Mouse (Mus musculus): ENCODE measurements around the gene Tfb1m. TPM values are rescaled to one million over a fixed set of nuclear protein-coding genes. Genes with fewer than 3 reads are reported as not detected.

Gene Tfb1m
- total and polyA plus RNA-seq, 3 experiments = 1.8 to 36.3 (median 22.6) TPM

GRCm38 (mm10) chr17:3487211-3487610, 70.4 kb downstream of the Tfb1m start:
- no peaks in the 10 kb centered on the region for H3K36me3 ChIP-seq (replicated peaks)
- TF ChIP-seq POLR2AphosphoS5 (IDR thresholded peaks at IDR 0.05; ENCODE audit: insufficient replicate concordance, low read depth, low read length) = no peak
- TF ChIP-seq CTCF (IDR thresholded peaks at IDR 0.05; ENCODE audit: low read depth, low read length) = no peak
- no peak for TF ChIP-seq GATA2 (IDR thresholded peaks at IDR 0.05; ENCODE audit: borderline replicate concordance, low read depth, low read length)
- no peak for TF ChIP-seq TAL1 (conservative IDR thresholded peaks at IDR 0.05; ENCODE audit: low read depth, low read length)
- TF ChIP-seq GATA1 (IDR thresholded peaks at IDR 0.05; ENCODE audit: borderline replicate concordance, low read length) = no peak
- no peaks in the 10 kb centered on the region for H3K9me3 ChIP-seq (replicated peaks)

GRCm38 (mm10) chr17:3485851-3486250, 71.7 kb downstream of the Tfb1m start:
- TF ChIP-seq GATA2 (IDR thresholded peaks at IDR 0.05; ENCODE audit: borderline replicate concordance, low read depth, low read length) = no peak
- TF ChIP-seq TAL1 (conservative IDR thresholded peaks at IDR 0.05; ENCODE audit: low read depth, low read length) = no peak
- TF ChIP-seq CTCF (IDR thresholded peaks at IDR 0.05; ENCODE audit: low read depth, low read length) = no peak
- no peak for TF ChIP-seq GATA1 (IDR thresholded peaks at IDR 0.05; ENCODE audit: borderline replicate concordance, low read length)
- no peak for TF ChIP-seq POLR2AphosphoS5 (IDR thresholded peaks at IDR 0.05; ENCODE audit: insufficient replicate concordance, low read depth, low read length)

More at GRCm38 (mm10) chr17:3487211-3487610, 70.4 kb downstream of the Tfb1m start:
- DNase-seq (ENCODE audit: low spot score) (no peak), ATAC-seq (ENCODE audit: extremely low read depth, insufficient number of reproducible peaks, low FRiP score, poor library complexity, severe bottlenecking) (no peak)
- H3K4me1 ChIP-seq (ENCODE audit: insufficient read depth, low read depth, low read length) = no peaks in the 10 kb centered on the region
- peaks cover 16% of the 10 kb centered on the region for H3K27me3 ChIP-seq (ENCODE audit: insufficient read depth, low read length)
- H3K4me3 ChIP-seq (ENCODE audit: low read depth, low read length) = no peak overlapping the region

GRCm38 (mm10) chr17:3483091-3483490, 74.5 kb downstream of the Tfb1m start:
- Histone ChIP-seq H3K27me3 (ENCODE audit: insufficient read depth, low read length) (peaks cover 7% of the 10 kb centered on the region), H3K9me3 (replicated peaks) (no peaks in the 10 kb centered on the region), H3K4me1 (ENCODE audit: insufficient read depth, low read depth, low read length) (no peaks in the 10 kb centered on the region), H3K36me3 (replicated peaks) (no peaks in the 10 kb centered on the region), H3K4me3 (ENCODE audit: low read depth, low read length) (no peak overlapping the region)
- DNase-seq (ENCODE audit: low spot score) (no peak), ATAC-seq (ENCODE audit: extremely low read depth, insufficient number of reproducible peaks, low FRiP score, poor library complexity, severe bottlenecking) (no peak)
- TF ChIP-seq GATA1 (IDR thresholded peaks at IDR 0.05; ENCODE audit: borderline replicate concordance, low read length) = no peak
- TF ChIP-seq POLR2AphosphoS5 (IDR thresholded peaks at IDR 0.05; ENCODE audit: insufficient replicate concordance, low read depth, low read length) = no peak
- TF ChIP-seq TAL1 (conservative IDR thresholded peaks at IDR 0.05; ENCODE audit: low read depth, low read length) = no peak
- no peak for TF ChIP-seq CTCF (IDR thresholded peaks at IDR 0.05; ENCODE audit: low read depth, low read length)

More at GRCm38 (mm10) chr17:3485851-3486250, 71.7 kb downstream of the Tfb1m start:
- H3K9me3 ChIP-seq (replicated peaks) = no peaks in the 10 kb centered on the region
- DNase-seq (ENCODE audit: low spot score) (no peak), ATAC-seq (ENCODE audit: extremely low read depth, insufficient number of reproducible peaks, low FRiP score, poor library complexity, severe bottlenecking) (no peak)
- no peak overlapping the region for H3K4me3 ChIP-seq (ENCODE audit: low read depth, low read length)
- peaks cover 15% of the 10 kb centered on the region for H3K27me3 ChIP-seq (ENCODE audit: insufficient read depth, low read length)
- no peaks in the 10 kb centered on the region for H3K36me3 ChIP-seq (replicated peaks)
- no peaks in the 10 kb centered on the region for H3K4me1 ChIP-seq (ENCODE audit: insufficient read depth, low read depth, low read length)

- Histone ChIP-seq H3K9me3 (replicated peaks) (no peaks in the 10 kb centered on the region), H3K36me3 (replicated peaks) (no peaks in the 10 kb centered on the region), H3K4me3 (ENCODE audit: low read depth, low read length) (no peak overlapping the region), H3K27me3 (ENCODE audit: insufficient read depth, low read length) (peaks cover 6% of the 10 kb centered on the region), H3K4me1 (ENCODE audit: insufficient read depth, low read depth, low read length) (no peaks in the 10 kb centered on the region)
- no peak for ATAC-seq (ENCODE audit: extremely low read depth, insufficient number of reproducible peaks, low FRiP score, poor library complexity, severe bottlenecking)
- DNase-seq (ENCODE audit: low spot score) = no peak
- TF ChIP-seq CTCF (IDR thresholded peaks at IDR 0.05; ENCODE audit: low read depth, low read length) (no peak), GATA2 (IDR thresholded peaks at IDR 0.05; ENCODE audit: borderline replicate concordance, low read depth, low read length) (no peak), GATA1 (IDR thresholded peaks at IDR 0.05; ENCODE audit: borderline replicate concordance, low read length) (no peak)
Observed at GRCm38 (mm10) chr17:3481576-3482575, 75.7 kb downstream of the Tfb1m start.

- ATAC-seq (ENCODE audit: extremely low read depth, insufficient number of reproducible peaks, low FRiP score, poor library complexity, severe bottlenecking) (no peak), DNase-seq (ENCODE audit: low spot score) (no peak)
- Histone ChIP-seq H3K27me3 (ENCODE audit: insufficient read depth, low read length) (0 out of 2 replicates have a peak, but pooled peaks cover 2% of the 10 kb centered on the region), H3K36me3 (replicated peaks) (no peaks in the 10 kb centered on the region), H3K4me1 (ENCODE audit: insufficient read depth, low read depth, low read length) (no peaks in the 10 kb centered on the region), H3K9me3 (replicated peaks) (no peaks in the 10 kb centered on the region), H3K4me3 (ENCODE audit: low read depth, low read length) (no peak overlapping the region)
- TF ChIP-seq CTCF (IDR thresholded peaks at IDR 0.05; ENCODE audit: low read depth, low read length) = no peak
- TF ChIP-seq GATA1 (IDR thresholded peaks at IDR 0.05; ENCODE audit: borderline replicate concordance, low read length) = no peak
- no peak for TF ChIP-seq TAL1 (conservative IDR thresholded peaks at IDR 0.05; ENCODE audit: low read depth, low read length)
- TF ChIP-seq GATA2 (IDR thresholded peaks at IDR 0.05; ENCODE audit: borderline replicate concordance, low read depth, low read length) = no peak
- no peak for TF ChIP-seq POLR2AphosphoS5 (IDR thresholded peaks at IDR 0.05; ENCODE audit: insufficient replicate concordance, low read depth, low read length)
Observed at GRCm38 (mm10) chr17:3476546-3476945, 81.0 kb downstream of the Tfb1m start.

- no peak for TF ChIP-seq CTCF (IDR thresholded peaks at IDR 0.05; ENCODE audit: low read depth, low read length)
- TF ChIP-seq GATA2 (IDR thresholded peaks at IDR 0.05; ENCODE audit: borderline replicate concordance, low read depth, low read length) = no peak
- no peak for TF ChIP-seq POLR2AphosphoS5 (IDR thresholded peaks at IDR 0.05; ENCODE audit: insufficient replicate concordance, low read depth, low read length)
- no peak for TF ChIP-seq GATA1 (IDR thresholded peaks at IDR 0.05; ENCODE audit: borderline replicate concordance, low read length)
- no peak for TF ChIP-seq TAL1 (conservative IDR thresholded peaks at IDR 0.05; ENCODE audit: low read depth, low read length)
- H3K36me3 ChIP-seq (replicated peaks) = no peaks in the 10 kb centered on the region
- H3K9me3 ChIP-seq (replicated peaks) = no peaks in the 10 kb centered on the region
- no peak overlapping the region for H3K4me3 ChIP-seq (ENCODE audit: low read depth, low read length)
- ATAC-seq (ENCODE audit: extremely low read depth, insufficient number of reproducible peaks, low FRiP score, poor library complexity, severe bottlenecking) (no peak), DNase-seq (ENCODE audit: low spot score) (no peak)
- H3K4me1 ChIP-seq (ENCODE audit: insufficient read depth, low read depth, low read length) = no peaks in the 10 kb centered on the region
- H3K27me3 ChIP-seq (ENCODE audit: insufficient read depth, low read length) = 0 out of 2 replicates have a peak, but pooled peaks cover 8% of the 10 kb centered on the region
Observed at GRCm38 (mm10) chr17:3472018-3472417, 85.6 kb downstream of the Tfb1m start.

Other genes with a start within 250 kb of the Tfb1m start
- not detected in 2 replicates for gene Tiam2, start 231.2 kb downstream of the Tfb1m start, total RNA-seq (2014; fragmentation: Nextera tagmentation)
- gene Tiam2, start 231.2 kb downstream of the Tfb1m start, total RNA-seq (2017) = 0.29 and 0.49 TPM in 2 replicates
- not detected in 2 replicates for gene Tiam2, start 231.2 kb downstream of the Tfb1m start, polyA plus RNA-seq (2012)
- gene Cldn20, start 25.2 kb downstream of the Tfb1m start, total RNA-seq (2014; fragmentation: Nextera tagmentation) = not detected in 2 replicates
- gene Cldn20, start 25.2 kb downstream of the Tfb1m start, total RNA-seq (2017) = not detected in 2 replicates
- not detected in 2 replicates for gene Cldn20, start 25.2 kb downstream of the Tfb1m start, polyA plus RNA-seq (2012)
- not detected in 2 replicates for gene Nox3, start 138.5 kb upstream of the Tfb1m start, total RNA-seq (2014; fragmentation: Nextera tagmentation)
- not detected in 2 replicates for gene Nox3, start 138.5 kb upstream of the Tfb1m start, total RNA-seq (2017)
- not detected in 2 replicates for gene Nox3, start 138.5 kb upstream of the Tfb1m start, polyA plus RNA-seq (2012)